Mouse (Mus musculus): ENCODE results near the gene Sh3bp2.
"Not testable (repeated sequence)": the region's sequence is repeated elsewhere in the genome, so short reads cannot be mapped to it uniquely, and the experiment has no call there.

The Sh3bp2 gene

GRCm38 (mm10) chr5:34571551-34571950 lies 45.9 kb downstream of the Sh3bp2 start:
- in situ Hi-C loops (cut with MseI, MboI): no loop called here

DNA sequence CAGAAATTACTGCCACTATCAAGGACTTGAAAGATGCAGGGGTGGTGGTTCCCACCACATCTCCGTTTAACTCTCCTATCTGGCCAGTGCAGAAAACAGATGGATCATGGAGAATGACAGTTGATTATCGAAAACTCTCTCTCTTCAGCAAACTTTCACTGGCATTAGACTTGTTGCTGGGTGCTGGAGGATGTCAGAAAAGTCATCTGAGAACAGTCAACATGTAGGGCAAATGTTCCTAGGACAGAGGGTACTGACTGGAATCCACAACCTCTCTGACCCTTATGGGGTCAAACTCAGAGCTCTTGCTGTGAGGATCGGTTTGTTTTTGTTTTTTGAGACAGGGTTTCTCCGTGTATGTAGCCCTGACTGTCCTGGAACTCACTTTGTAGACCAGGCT lies 46.9 kb downstream of the Sh3bp2 start:
- in situ Hi-C loops (cut with MseI, MboI): not testable (repeated sequence)

DNA sequence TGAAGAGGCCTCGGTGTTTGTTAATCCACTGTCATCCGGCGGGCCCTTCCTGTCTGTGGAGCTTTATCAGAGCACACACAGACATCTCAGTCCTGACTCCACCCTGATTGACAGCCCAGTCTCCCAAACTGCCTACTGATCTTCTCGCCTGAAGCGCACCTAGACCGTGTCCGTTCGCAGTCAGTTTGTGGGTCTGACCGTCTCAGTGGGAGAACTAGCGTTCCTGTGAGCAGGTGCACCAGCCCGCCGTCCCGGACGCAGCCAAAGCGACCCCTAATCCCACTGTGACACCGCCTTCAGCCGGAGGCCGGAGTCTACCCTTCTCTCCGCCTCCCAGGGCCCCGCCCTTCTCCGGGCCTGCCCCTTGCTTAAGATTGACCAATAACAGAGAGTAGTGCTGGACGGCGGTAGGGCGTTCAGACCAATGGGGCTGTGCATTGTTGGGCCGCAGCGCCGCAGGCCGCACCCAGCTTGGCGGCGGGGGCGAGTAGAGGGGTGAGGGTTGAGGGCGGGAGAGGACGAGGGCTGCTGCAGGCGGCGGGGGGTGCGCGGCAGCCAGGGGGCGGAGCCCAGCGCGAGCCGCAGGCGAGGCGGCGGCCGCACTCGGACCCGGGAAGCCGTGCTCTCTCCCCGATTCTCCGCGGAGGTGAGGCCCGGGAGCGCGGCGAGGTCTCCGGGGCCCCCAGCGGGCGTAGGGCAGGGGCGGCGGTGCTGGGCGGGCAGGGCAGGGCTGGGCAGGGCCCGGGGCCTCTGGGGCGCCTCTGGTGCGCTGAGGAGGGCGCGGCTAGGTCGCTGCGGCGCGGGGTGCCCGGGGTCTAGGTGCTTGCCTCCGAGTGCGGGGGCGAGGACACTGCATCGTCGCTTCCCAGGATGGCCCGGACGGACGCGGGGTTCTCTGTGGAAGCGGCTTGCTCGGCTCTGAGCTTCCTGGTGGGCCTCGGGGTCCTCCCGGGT lies 47.9 kb downstream of the Sh3bp2 start, which contains the start of gene Add1:
Gene Add1, plus strand, starts transcription at position 397 of the 954 bp plus-strand sequence.
- in situ Hi-C loops (cut with MseI, MboI): no loop called here

DNA sequence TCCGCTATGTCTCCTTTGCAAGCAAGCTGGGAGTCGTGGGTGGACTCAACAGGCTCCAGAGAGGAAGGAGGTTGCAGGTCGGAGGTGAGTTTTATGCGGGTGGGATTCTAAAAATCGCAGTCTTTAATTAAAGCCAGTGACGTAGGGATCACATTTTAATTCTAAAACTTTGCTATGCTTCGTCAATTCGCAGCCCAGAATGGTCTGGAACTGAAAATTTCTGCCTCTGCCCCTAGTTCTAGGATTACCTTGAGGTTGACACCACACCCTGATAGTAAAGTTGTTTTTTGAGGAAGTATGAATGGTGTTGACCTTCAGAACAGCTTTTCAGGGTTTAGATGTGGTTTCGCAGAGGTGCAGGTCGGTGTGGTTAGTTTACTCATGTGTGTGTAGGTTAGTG lies 49.1 kb downstream of the Sh3bp2 start:
- in situ Hi-C loops (cut with MseI, MboI): no loop called here

GRCm38 (mm10) chr5:34576286-34576685 lies 50.6 kb downstream of the Sh3bp2 start:
- in situ Hi-C loops (cut with MseI, MboI): no loop called here

- in situ Hi-C loops (cut with MseI, MboI): no loop called here
Measured at GRCm38 (mm10) chr5:34578038-34578655, 52.5 kb downstream of the Sh3bp2 start.

DNA sequence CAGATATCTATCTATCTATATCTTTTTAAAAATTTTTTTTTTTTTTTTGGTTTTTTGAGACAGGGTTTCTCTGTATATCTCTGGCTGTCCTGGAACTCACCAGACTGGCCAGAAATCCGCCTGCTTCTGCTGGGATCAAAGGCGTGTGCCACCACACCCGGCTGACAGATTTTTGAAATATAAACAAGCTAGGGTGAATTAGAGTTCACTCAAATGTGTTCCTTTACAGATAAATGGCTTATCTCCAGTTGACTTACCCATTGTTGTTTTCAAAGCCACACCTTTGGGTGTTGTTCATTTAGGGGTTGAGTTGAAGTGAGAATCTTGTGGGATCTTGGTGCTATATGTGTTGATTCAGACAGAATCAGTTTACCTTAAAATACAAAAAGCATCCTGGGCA lies 53.7 kb downstream of the Sh3bp2 start:
- in situ Hi-C loops (cut with MseI, MboI): no loop called here

DNA sequence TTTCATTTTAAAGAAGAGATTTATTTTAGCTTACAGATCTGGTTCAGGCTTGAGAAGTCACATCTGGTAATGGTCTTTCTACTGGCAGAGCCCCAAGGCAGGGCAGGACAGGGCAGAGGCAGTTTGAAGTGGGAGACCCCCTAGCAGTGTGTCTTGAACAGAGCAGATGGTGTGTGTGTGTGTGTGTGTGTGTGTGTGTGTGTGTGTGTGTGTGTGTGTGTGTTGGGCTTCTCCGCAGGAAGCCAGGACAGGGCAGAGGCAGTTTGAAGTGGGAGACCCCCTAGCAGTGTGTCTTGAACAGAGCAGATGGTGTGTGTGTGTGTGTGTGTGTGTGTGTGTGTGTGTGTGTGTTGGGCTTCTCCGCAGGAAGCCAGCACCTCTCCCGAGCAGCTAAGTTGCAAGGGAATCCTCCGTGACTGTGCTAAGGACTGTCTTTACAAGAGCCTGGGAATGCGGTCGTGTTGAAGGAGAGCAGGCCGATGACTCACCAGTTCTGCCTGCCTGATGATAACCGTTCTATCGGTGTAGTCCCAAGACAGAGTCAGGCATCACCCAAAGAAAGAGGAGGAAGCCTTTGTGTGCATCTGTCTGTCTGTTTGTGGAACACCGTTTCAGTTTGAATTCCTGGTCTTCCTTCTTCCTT lies 56.2 kb downstream of the Sh3bp2 start:
- in situ Hi-C loops (cut with MseI, MboI): not testable (repeated sequence)

- in situ Hi-C loops (cut with MseI, MboI): no loop called here
Measured at GRCm38 (mm10) chr5:34582314-34582675, 56.7 kb downstream of the Sh3bp2 start.

DNA sequence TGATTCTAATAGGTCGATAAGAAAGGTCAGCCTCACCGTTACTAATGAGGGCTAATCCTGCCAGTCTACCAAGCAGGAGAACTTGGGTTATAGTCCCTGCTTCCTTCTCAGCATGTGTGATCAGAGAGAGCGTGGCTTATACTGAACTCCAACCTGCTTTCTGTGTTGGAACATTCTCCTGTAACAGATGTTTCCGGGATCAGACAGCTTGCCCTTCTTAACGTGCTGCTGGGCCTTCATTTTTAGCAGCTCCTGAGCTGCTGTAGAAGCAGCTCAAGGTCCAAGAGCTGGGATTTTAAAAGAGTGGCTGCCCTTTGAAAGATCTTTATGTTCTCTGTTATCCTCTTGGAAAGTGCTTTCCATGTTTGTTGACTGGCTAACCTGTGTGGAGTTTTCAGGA lies 59.6 kb downstream of the Sh3bp2 start:
- in situ Hi-C loops (cut with MseI, MboI): no loop called here

DNA sequence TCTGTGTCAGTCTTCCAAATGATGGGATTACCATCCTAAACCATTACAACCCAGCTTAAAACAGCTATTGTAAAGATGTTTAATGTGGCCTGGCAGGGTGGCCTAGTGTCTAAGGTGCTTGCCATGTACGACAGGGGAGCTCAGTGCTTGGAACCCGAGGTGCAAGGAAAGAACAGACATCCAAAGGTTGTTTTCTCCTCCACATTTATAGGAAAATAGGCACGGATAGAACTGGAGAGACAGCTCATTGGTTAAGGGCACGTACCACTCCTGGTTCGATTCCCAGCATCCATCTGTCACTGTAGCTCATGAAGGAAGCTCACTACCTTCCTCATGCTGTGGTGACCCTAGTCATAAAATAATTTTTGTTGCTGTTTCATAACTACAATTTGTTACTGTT lies 62.2 kb downstream of the Sh3bp2 start:
- in situ Hi-C loops (cut with MseI, MboI): no loop called here

DNA sequence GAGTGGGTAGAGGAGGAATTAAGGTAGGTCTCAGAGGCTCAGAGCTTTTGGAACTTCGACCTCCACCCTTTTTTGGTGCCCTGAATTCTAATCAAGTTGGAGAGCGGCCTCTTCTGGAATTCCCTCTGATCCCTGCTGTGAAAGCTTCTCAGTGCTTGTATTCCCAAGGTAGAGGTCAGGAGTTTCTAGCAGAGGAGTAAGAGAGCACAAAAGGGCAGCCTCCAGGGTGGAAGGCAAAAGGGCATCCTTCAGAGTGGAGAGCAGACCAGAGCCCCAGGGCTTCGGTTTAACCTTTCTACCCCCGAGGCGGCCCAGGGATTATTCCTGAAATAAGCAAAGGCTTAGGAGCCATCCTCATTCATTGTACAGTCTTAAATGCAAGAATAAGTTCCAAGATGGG lies 64.4 kb downstream of the Sh3bp2 start:
- in situ Hi-C loops (cut with MseI, MboI): no loop called here

GRCm38 (mm10) chr5:34590702-34591101 lies 65.1 kb downstream of the Sh3bp2 start:
- in situ Hi-C loops (cut with MseI, MboI): no loop called here

- in situ Hi-C loops (cut with MseI, MboI): no loop called here
Measured at GRCm38 (mm10) chr5:34591388-34592004, 65.9 kb downstream of the Sh3bp2 start.

- in situ Hi-C loops (cut with MseI, MboI): not testable (repeated sequence)
Measured at GRCm38 (mm10) chr5:34592224-34592623, 66.6 kb downstream of the Sh3bp2 start.

DNA sequence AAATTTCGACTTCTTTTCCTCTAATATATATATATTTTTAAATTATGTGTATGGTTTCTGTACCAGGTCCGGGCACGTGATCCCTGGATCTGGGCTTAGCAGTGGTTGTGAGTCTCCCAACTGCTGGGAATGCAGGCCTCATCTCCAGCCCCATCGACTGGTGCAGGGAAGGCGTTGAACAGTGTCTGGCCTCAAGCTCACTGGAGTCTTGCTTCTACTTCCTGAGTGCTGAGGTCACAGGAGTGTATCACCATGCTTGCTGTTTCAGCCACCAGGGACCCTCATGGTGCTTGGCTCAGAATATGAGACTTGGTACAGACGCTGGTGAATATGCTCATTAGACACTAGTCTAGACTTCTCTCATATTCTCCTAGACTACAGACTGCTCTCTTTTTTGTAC lies 67.0 kb downstream of the Sh3bp2 start:
- in situ Hi-C loops (cut with MseI, MboI): no loop called here

GRCm38 (mm10) chr5:34593202-34593727 lies 67.6 kb downstream of the Sh3bp2 start:
- in situ Hi-C loops (cut with MseI, MboI): no loop called here

DNA sequence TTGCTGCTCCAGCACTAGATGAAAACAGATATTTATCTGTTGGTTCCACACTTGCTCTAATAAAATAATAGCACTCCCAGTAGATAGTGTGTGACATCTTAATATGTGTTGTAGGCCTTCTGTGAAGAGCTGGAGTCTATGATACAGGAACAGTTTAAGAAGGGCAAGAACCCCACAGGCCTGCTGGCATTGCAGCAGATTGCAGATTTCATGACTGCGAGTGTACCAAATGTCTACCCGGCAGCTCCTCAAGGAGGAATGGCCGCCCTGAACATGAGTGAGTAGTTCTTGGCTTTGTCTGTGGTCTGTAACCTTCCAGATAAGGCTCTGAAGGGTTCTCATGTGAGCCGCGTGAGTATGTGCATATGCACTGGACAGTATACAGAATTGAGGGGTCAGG lies 78.9 kb downstream of the Sh3bp2 start:
- in situ Hi-C loops (cut with MseI, MboI): no loop called here

DNA sequence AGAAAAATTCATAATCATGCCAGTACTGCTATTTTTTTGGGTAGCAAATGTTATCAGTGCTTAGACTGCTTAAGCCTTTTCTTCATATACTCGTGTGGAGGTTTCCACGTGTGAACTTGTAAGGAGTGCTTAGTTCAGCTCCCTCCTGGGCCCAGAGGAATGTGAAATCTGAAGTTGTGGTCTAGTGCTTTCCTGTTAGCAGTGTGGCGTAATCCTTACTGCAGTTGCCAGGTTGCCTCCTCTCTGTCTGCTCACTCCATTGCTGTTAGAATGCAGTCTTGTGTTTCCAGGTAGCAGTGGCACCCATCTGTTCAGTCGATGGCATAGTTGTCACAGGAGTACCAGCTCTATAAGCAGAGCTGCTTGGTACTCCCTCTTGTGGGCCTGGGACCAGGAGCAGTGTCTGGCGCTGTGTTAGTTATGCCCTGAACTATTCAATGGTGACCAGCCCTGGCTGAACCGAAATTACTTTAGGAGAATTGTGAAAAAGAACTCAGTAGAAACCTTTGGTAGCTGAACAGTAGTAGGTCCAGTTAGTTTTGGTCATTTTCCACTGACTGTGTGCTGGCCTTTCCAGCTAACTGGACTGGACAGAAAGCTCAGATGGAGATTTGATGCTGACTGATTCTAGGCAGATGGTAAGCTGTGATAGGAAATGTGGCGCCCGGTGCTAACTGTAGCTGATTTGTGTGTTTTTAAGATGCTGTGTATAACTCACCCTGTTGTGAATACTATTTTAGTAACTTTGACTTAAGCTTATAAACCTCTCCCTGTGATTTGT lies 81.7 kb downstream of the Sh3bp2 start:
- in situ Hi-C loops (cut with MseI, MboI): no loop called here

DNA sequence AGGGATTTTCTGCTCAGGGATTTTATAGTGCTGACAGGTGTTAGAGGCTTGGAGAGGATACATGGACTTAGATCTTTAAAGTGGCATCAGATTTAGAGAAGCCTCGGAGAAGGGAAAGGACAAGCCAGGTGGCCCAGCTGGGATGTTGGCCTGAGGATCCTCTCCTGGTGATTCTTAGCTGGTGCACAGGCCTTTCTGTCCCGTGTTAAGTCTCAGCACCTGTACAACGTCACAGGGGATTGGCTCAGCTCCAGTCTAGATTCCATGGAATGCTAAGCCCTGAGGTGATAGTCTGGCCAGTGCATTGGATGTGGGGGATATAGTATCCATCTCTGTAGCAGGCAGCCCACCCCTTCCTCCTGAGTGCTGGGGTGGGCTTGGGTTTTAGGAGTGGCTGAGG lies 82.6 kb downstream of the Sh3bp2 start:
- in situ Hi-C loops (cut with MseI, MboI): no loop called here

- in situ Hi-C loops (cut with MseI, MboI): no loop called here
Measured at GRCm38 (mm10) chr5:34609966-34610365, 84.3 kb downstream of the Sh3bp2 start.
